Mouse (Mus musculus) embryonic facial prominence, embryonic 10.5 days (tissue): ENCODE measurements around the gene Atf6. TPM values are rescaled to one million over a fixed set of nuclear protein-coding genes. Genes with fewer than 3 reads are reported as not detected.

ENCODE experiments used
- DNase-seq: peaks from one replicate; pipeline ENCODE4 v3.0.0-alpha.2; 2017; ENCODE audit warnings: low spot score
- H3K27ac ChIP-seq: fragments of 300-500 bp; sonication (generic); replicated peaks from 2 replicates; pipeline ENCODE4 v1.5.1; 2016; ENCODE audit warnings: mild to moderate bottlenecking
- H3K27me3 ChIP-seq: fragments of 300-500 bp; sonication (generic); replicated peaks from 2 replicates; pipeline ENCODE4 v1.6.1; 2016; ENCODE audit warnings: low read depth, mild to moderate bottlenecking; ENCODE audit not compliant: poor library complexity, severe bottlenecking
- H3K36me3 ChIP-seq: fragments of 300-500 bp; sonication (generic); replicated peaks from 2 replicates; pipeline ENCODE4 v1.6.1; 2016; ENCODE audit warnings: mild to moderate bottlenecking, moderate library complexity
- H3K4me1 ChIP-seq: fragments of 300-500 bp; sonication (generic); 2 replicates; pipeline ENCODE4 v1.6.1; 2016
- H3K4me3 ChIP-seq: fragments of 300-500 bp; sonication (generic); 2 replicates; pipeline ENCODE4 v1.5.1; 2016; ENCODE audit warnings: mild to moderate bottlenecking, moderate library complexity
- H3K9me3 ChIP-seq: fragments of 300-500 bp; sonication (generic); 2 replicates; pipeline ENCODE4 v1.6.1; 2016; ENCODE audit warnings: mild to moderate bottlenecking
- WGBS: fragments of 180-500 bp; shearing (Covaris S2); methylation state at CpG from one replicate; pipeline ENCODE4 v1.1.7; 2016; 5-methylcytosine and 5-hydroxymethylcytosine counted together
- polyA plus RNA-seq: library from polyadenylated mRNA; unstranded; fragments of >200 nt; fragmentation: Nextera tagmentation; extraction: Ambion mirVana; gene quantifications from 2 replicates; pipeline ENCODE4 v1.2.1, GENCODE M21; 2016

Atf6 gene
- polyA plus RNA-seq, 1 experiment from 2014 or later: 7.0 TPM

- Histone ChIP-seq H3K27ac (no peak overlapping the region), H3K9me3 (no peaks in the 10 kb centered on the region), H3K27me3 (no peaks in the 10 kb centered on the region), H3K36me3 (no peaks in the 10 kb centered on the region), H3K4me3 (no peak overlapping the region), H3K4me1 (no peaks in the 10 kb centered on the region)
- no peak for DNase-seq
- 89% methylated on average over 11 of the region's 11 CpGs for WGBS
Observed at GRCm38 (mm10) chr1:170731865-170732595, 135.5 kb downstream of the Atf6 start.

- H3K27me3 ChIP-seq: no peaks in the 10 kb centered on the region
- no peak overlapping the region for H3K27ac ChIP-seq
- no peaks in the 10 kb centered on the region for H3K36me3 ChIP-seq
- no peaks in the 10 kb centered on the region for H3K4me1 ChIP-seq
- no peak overlapping the region for H3K4me3 ChIP-seq
- WGBS: 87% methylated on average over 8 of the region's 8 CpGs
- no peak for DNase-seq
- no peaks in the 10 kb centered on the region for H3K9me3 ChIP-seq
Observed at GRCm38 (mm10) chr1:170729267-170729962, 138.2 kb downstream of the Atf6 start.

GRCm38 (mm10) chr1:170728524-170728923 is 139.0 kb downstream of the Atf6 start:
- Histone ChIP-seq H3K27me3 (no peaks in the 10 kb centered on the region), H3K9me3 (no peaks in the 10 kb centered on the region), H3K4me1 (no peaks in the 10 kb centered on the region), H3K4me3 (no peak overlapping the region), H3K27ac (no peak overlapping the region), H3K36me3 (no peaks in the 10 kb centered on the region)
- WGBS: 78% methylated on average over 6 of the region's 6 CpGs
- no peak for DNase-seq

- 89% methylated on average over 5 of the region's 5 CpGs for WGBS
Observed at GRCm38 (mm10) chr1:170721560-170721959, 146.0 kb downstream of the Atf6 start.

GRCm38 (mm10) chr1:170718133-170718810 is 149.3 kb downstream of the Atf6 start:
- no peak overlapping the region for H3K27ac ChIP-seq
- H3K4me1 ChIP-seq: no peaks in the 10 kb centered on the region
- H3K27me3 ChIP-seq: no peaks in the 10 kb centered on the region
- H3K4me3 ChIP-seq: no peak overlapping the region
- H3K9me3 ChIP-seq: no peaks in the 10 kb centered on the region
- WGBS: 81% methylated on average over 8 of the region's 8 CpGs
- no peaks in the 10 kb centered on the region for H3K36me3 ChIP-seq
- DNase-seq: no peak

More at GRCm38 (mm10) chr1:170721560-170721959, 146.0 kb downstream of the Atf6 start:
- Histone ChIP-seq H3K27ac (no peak overlapping the region), H3K27me3 (no peaks in the 10 kb centered on the region), H3K4me1 (no peaks in the 10 kb centered on the region), H3K4me3 (no peak overlapping the region), H3K9me3 (no peaks in the 10 kb centered on the region), H3K36me3 (no peaks in the 10 kb centered on the region)
- DNase-seq: no peak

- no peak for DNase-seq
- Histone ChIP-seq H3K4me3 (no peak overlapping the region), H3K36me3 (no peaks in the 10 kb centered on the region), H3K4me1 (no peaks in the 10 kb centered on the region), H3K27me3 (no peaks in the 10 kb centered on the region), H3K9me3 (no peaks in the 10 kb centered on the region), H3K27ac (no peak overlapping the region)
- WGBS: 95% methylated on average over 3 of the region's 3 CpGs
Observed at GRCm38 (mm10) chr1:170717241-170717828, 150.2 kb downstream of the Atf6 start.

GRCm38 (mm10) chr1:170711731-170712130 is 155.8 kb downstream of the Atf6 start:
- no peak overlapping the region for H3K4me3 ChIP-seq
- no peak overlapping the region for H3K27ac ChIP-seq
- 97% methylated on average over 7 of the region's 7 CpGs for WGBS
- H3K36me3 ChIP-seq: peaks cover 9% of the 10 kb centered on the region; the same call in 1 of the 2 replicates
- no peak for DNase-seq
- H3K9me3 ChIP-seq: no peaks in the 10 kb centered on the region
- no peaks in the 10 kb centered on the region for H3K27me3 ChIP-seq
- H3K4me1 ChIP-seq: no peaks in the 10 kb centered on the region

GRCm38 (mm10) chr1:170709969-170710368 is 157.6 kb downstream of the Atf6 start:
- H3K4me3 ChIP-seq: no peak overlapping the region
- H3K9me3 ChIP-seq: no peaks in the 10 kb centered on the region
- 96% methylated on average over 3 of the region's 3 CpGs for WGBS
- H3K27me3 ChIP-seq: no peaks in the 10 kb centered on the region
- no peak for DNase-seq
- no peaks in the 10 kb centered on the region for H3K4me1 ChIP-seq
- H3K27ac ChIP-seq: no peak overlapping the region
- H3K36me3 ChIP-seq: peaks cover 9% of the 10 kb centered on the region; the same call in 1 of the 2 replicates

- Histone ChIP-seq H3K27ac (no peak overlapping the region), H3K4me1 (no peaks in the 10 kb centered on the region), H3K4me3 (no peak overlapping the region), H3K36me3 (peaks cover 9% of the 10 kb centered on the region; the same call in 1 of the 2 replicates), H3K27me3 (no peaks in the 10 kb centered on the region), H3K9me3 (no peaks in the 10 kb centered on the region)
- 85% methylated on average over 8 of the region's 8 CpGs for WGBS
- DNase-seq: no peak
Observed at GRCm38 (mm10) chr1:170709481-170709880, 158.1 kb downstream of the Atf6 start.

GRCm38 (mm10) chr1:170709034-170709433 is 158.5 kb downstream of the Atf6 start:
- DNase-seq: no peak
- 84% methylated on average over 3 of the region's 3 CpGs for WGBS
- Histone ChIP-seq H3K36me3 (peaks cover 9% of the 10 kb centered on the region; the same call in 1 of the 2 replicates), H3K27ac (no peak overlapping the region), H3K9me3 (no peaks in the 10 kb centered on the region), H3K4me3 (no peak overlapping the region), H3K4me1 (no peaks in the 10 kb centered on the region), H3K27me3 (no peaks in the 10 kb centered on the region)

- no peak overlapping the region for H3K27ac ChIP-seq
- no peak overlapping the region for H3K4me3 ChIP-seq
- H3K27me3 ChIP-seq: no peaks in the 10 kb centered on the region
- no peaks in the 10 kb centered on the region for H3K9me3 ChIP-seq
- DNase-seq: no peak
- H3K4me1 ChIP-seq: peaks cover 6% of the 10 kb centered on the region
- H3K36me3 ChIP-seq: peaks cover 9% of the 10 kb centered on the region; the same call in 1 of the 2 replicates
- 94% methylated on average over 4 of the region's 4 CpGs for WGBS
Observed at GRCm38 (mm10) chr1:170706046-170706445, 161.5 kb downstream of the Atf6 start.

- Histone ChIP-seq H3K9me3 (no peaks in the 10 kb centered on the region), H3K36me3 (peaks cover 9% of the 10 kb centered on the region; the same call in 1 of the 2 replicates), H3K27ac (no peak overlapping the region), H3K27me3 (no peaks in the 10 kb centered on the region), H3K4me3 (no peak overlapping the region), H3K4me1 (peaks cover 15% of the 10 kb centered on the region)
- WGBS: 79% methylated on average over 4 of the region's 4 CpGs
- DNase-seq: no peak
Observed at GRCm38 (mm10) chr1:170704911-170705594, 162.5 kb downstream of the Atf6 start.
